Comparison of ENCODE assay signal across 15 mouse cellular contexts in genomic region chr9:34969881-34970490, GRCm38 (mm10).
"Had no signal": no experiment of that assay in that cellular context is flagged by ENCODE, and none has a peak within 500 bp of the region (broad histone marks: within the 10 kb centered on the region; RNA-seq: fewer than 3 reads in every experiment).

No protein-coding gene starts in this region.

- H3K27me3 ChIP-seq: liver, embryonic 15.5 days; midbrain, embryonic 15.5 days; neural tube, embryonic 13.5 days had no signal

- H3K4me3 ChIP-seq: left cerebral cortex, adult 2 months; limb, embryonic 10.5 days; liver, embryonic 15.5 days; megakaryocyte, embryonic 14.5 days; midbrain, embryonic 15.5 days; neural tube, embryonic 13.5 days had no signal

- H3K9me3 ChIP-seq: limb, embryonic 10.5 days; liver, embryonic 15.5 days; megakaryocyte, embryonic 14.5 days; midbrain, embryonic 15.5 days; neural tube, embryonic 13.5 days had no signal

- H3K9ac ChIP-seq: liver, embryonic 15.5 days; lung, embryonic 14.5 days; midbrain, embryonic 15.5 days; neural tube, embryonic 13.5 days had no signal

- H3K4me1 ChIP-seq: liver, embryonic 15.5 days; megakaryocyte, embryonic 14.5 days had no signal

- H3K4me2 ChIP-seq: liver, embryonic 11.5 days; liver, embryonic 15.5 days; lung, embryonic 14.5 days; midbrain, embryonic 11.5 days; midbrain, embryonic 15.5 days; neural tube, embryonic 13.5 days had no signal

- H3K27ac ChIP-seq: left cerebral cortex, adult 2 months; limb, embryonic 10.5 days; liver, embryonic 15.5 days; macrophage; midbrain, embryonic 15.5 days; neural tube, embryonic 13.5 days had no signal

- H3K36me3 ChIP-seq: limb, embryonic 10.5 days; liver, embryonic 15.5 days; midbrain, embryonic 15.5 days; neural tube, embryonic 13.5 days had no signal

- ATAC-seq: midbrain, embryonic 15.5 days had no signal

- DNase-seq: kidney, postnatal 10 days; kidney, postnatal 4 days; lung, embryonic 14.5 days; lung, postnatal 10 days; right cerebral cortex, postnatal 14 days; thymus, postnatal 36 days had no signal
